Mouse (Mus musculus) testis, adult 2 months (tissue): ENCODE data around the gene Acot4.

Experiments
- CTCF ChIP-seq: fragments of 200-500 bp; IDR thresholded peaks from 2 replicates; pipeline ENCODE4 v1.5.1; 2012; ENCODE audit warnings: low read depth, mild to moderate bottlenecking, inconsistent platforms, low read length, moderate library complexity; ENCODE audit not compliant: control insufficient read depth, insufficient read depth, insufficient replicate concordance
- POLR2A ChIP-seq: fragments of 200-500 bp; IDR thresholded peaks from 2 replicates; pipeline ENCODE4 v1.6.1; 2012; ENCODE audit warnings: low read depth, mild to moderate bottlenecking, inconsistent platforms, low read length, moderate library complexity; ENCODE audit not compliant: control insufficient read depth

- TF ChIP-seq CTCF, result no peak
- no peak for TF ChIP-seq POLR2A
Observed at GRCm38 (mm10) chr12:84008729-84009128, 29.4 kb upstream of the Acot4 start.
